Mouse (Mus musculus) B cell, adult 67 days (primary cell): ENCODE measurements around the gene Dusp28. TPM values are rescaled to one million over a fixed set of nuclear protein-coding genes. Genes with fewer than 3 reads are reported as not detected.

Source experiments
- total RNA-seq, 2 experiments: library from RNA; stranded (reverse); gene quantifications; 4 replicates each; pipeline ENCODE4 v1.2.4; 2023

Gene Dusp28
- total RNA-seq: 1 to 10 TPM; 5.1 to 7.4 TPM

GRCm38 (mm10) chr1:92906779-92907631, at the start of gene Dusp28:
Gene Dusp28, plus strand, starts transcription at chr1:92906981.

GRCm38 (mm10) chr1:92902786-92903185, 4.0 kb upstream of the Dusp28 start, which contains the start of gene Ankmy1:
Gene Ankmy1, minus strand, starts transcription at chr1:92902906.

GRCm38 (mm10) chr1:92910239-92910885, 3.6 kb downstream of the Dusp28 start, which contains the start of gene Rnpepl1:
Gene Rnpepl1, plus strand, starts transcription at chr1:92910783.

GRCm38 (mm10) chr1:92934182-92934827, 27.5 kb downstream of the Dusp28 start, which contains the start of gene Capn10:
Gene Capn10, plus strand, starts transcription at chr1:92934376.

GRCm38 (mm10) chr1:92950607-92951006, 43.8 kb downstream of the Dusp28 start, which contains the start of gene Gpr35:
Gene Gpr35, plus strand, starts transcription at chr1:92950865.

Other genes starting within 250 kb of the Dusp28 start
- not detected for gene Gpc1, start 75.3 kb upstream of the Dusp28 start, total RNA-seq
- under 1 TPM; 0.36 to 0.52 TPM for gene Ankmy1, start 4.1 kb upstream of the Dusp28 start, total RNA-seq
- gene Rnpepl1, start 3.8 kb downstream of the Dusp28 start, total RNA-seq: 100 to 1,000 TPM; 109 to 110 TPM
- 10 to 100 TPM; 27.0 to 30.9 TPM for gene Capn10, start 27.4 kb downstream of the Dusp28 start, total RNA-seq
- 1 to 10 TPM in 1 of 2 experiments, under 1 TPM in 1; 0.74 to 2.2 TPM for gene Gpr35, start 43.9 kb downstream of the Dusp28 start, total RNA-seq
- not detected for gene Aqp12, start 99.4 kb downstream of the Dusp28 start, total RNA-seq
- not detected for gene Kif1a, start 195.0 kb downstream of the Dusp28 start, total RNA-seq
- not detected for gene Agxt, start 228.3 kb downstream of the Dusp28 start, total RNA-seq